Mouse (Mus musculus) stomach, embryonic 14.5 days (tissue): ENCODE results near the gene AC170998.1. TPM values are rescaled to one million over a fixed set of nuclear protein-coding genes. Genes with fewer than 3 reads are reported as not detected.
A peak's percentile ranks its signal among the peaks of the same experiment; 100 is the strongest.
"Not testable (repeated sequence)": the region's sequence is repeated elsewhere in the genome, so short reads cannot be mapped to it uniquely, and the experiment has no call there.

Source experiments
- ATAC-seq: fragments of 200-750 bp; cut with Nextera tagmentation; 2 replicates; pipeline ENCODE4 v1.8.0; 2017; ENCODE audit warnings: low read depth, moderate TSS enrichment; ENCODE audit not compliant: insufficient number of reproducible peaks, insufficient read depth, low FRiP score
- H3K27ac ChIP-seq: fragments of 300-500 bp; sonication (generic); 2 replicates; pipeline ENCODE4 v1.5.1; 2014; ENCODE audit warnings: mild to moderate bottlenecking, low read length, moderate library complexity, mixed read lengths
- H3K27me3 ChIP-seq: fragments of 300-500 bp; sonication (generic); 2 replicates; pipeline ENCODE4 v1.6.1; 2014; ENCODE audit warnings: low read length, control low read depth, mixed read lengths; ENCODE audit not compliant: control insufficient read depth, insufficient read depth
- H3K36me3 ChIP-seq: fragments of 300-500 bp; sonication (generic); 2 replicates; pipeline ENCODE4 v1.6.1; 2014; ENCODE audit warnings: mild to moderate bottlenecking, control low read depth, low read length, moderate library complexity, mixed read lengths; ENCODE audit not compliant: control insufficient read depth, insufficient read depth
- H3K4me1 ChIP-seq: fragments of 300-500 bp; sonication (generic); 2 replicates; pipeline ENCODE4 v1.6.1; 2014; ENCODE audit warnings: low read length, control low read depth, mixed read lengths; ENCODE audit not compliant: control insufficient read depth, insufficient read depth
- H3K4me2 ChIP-seq: fragments of 300-500 bp; sonication (generic); replicated peaks from 2 replicates; pipeline ENCODE4 v1.6.1; 2014; ENCODE audit warnings: low read depth, low read length, control low read depth
- H3K4me3 ChIP-seq: fragments of 300-500 bp; sonication (generic); 2 replicates; pipeline ENCODE4 v1.5.1; 2014; ENCODE audit warnings: low read depth, low read length, control low read depth
- H3K9ac ChIP-seq: fragments of 300-500 bp; sonication (generic); replicated peaks from 2 replicates; pipeline ENCODE4 v1.6.1; 2014; ENCODE audit warnings: low read depth, mild to moderate bottlenecking, control low read depth, low read length, moderate library complexity, mixed read lengths
- H3K9me3 ChIP-seq: fragments of 300-500 bp; sonication (generic); 2 replicates; pipeline ENCODE4 v1.6.1; 2016; ENCODE audit warnings: low read depth, low read length, control low read depth; ENCODE audit not compliant: control insufficient read depth
- WGBS: fragments of 180-500 bp; shearing (Covaris S2); extraction: QIAGEN DNeasy Blood & Tissue Kit; methylation state at CpG from one replicate; pipeline ENCODE4 v1.1.7; 2014; 5-methylcytosine and 5-hydroxymethylcytosine counted together
- polyA plus RNA-seq: library from polyadenylated mRNA; unstranded; fragments of >200 nt; fragmentation: Nextera tagmentation; extraction: Ambion mirVana; gene quantifications from 2 replicates; pipeline ENCODE4 v1.2.1, GENCODE M21; 2014

Gene AC170998.1
- polyA plus RNA-seq, 1 experiment from 2014 or later = 4.2 TPM

GRCm38 (mm10) chr17:28769875-28770421 lies 44.1 kb downstream of the AC170998.1 start:
- Histone ChIP-seq H3K4me3 (peak overlapping the region; percentile 49), H3K27me3 (no peaks in the 10 kb centered on the region), H3K4me2 (peak overlapping the region; percentile 66), H3K9me3 (no peaks in the 10 kb centered on the region), H3K36me3 (no peaks in the 10 kb centered on the region), H3K9ac (peak overlapping the region; percentile 53), H3K27ac (peak overlapping the region; percentile 49; the same call in 1 of the 2 replicates), H3K4me1 (peaks cover 3% of the 10 kb centered on the region; the same call in 1 of the 2 replicates)
- peak; percentile 44; the same call in 1 of the 2 replicates for ATAC-seq
- WGBS = 3% methylated on average over 24 of the region's 24 CpGs

GRCm38 (mm10) chr17:28771289-28771688 lies 45.4 kb downstream of the AC170998.1 start:
- Histone ChIP-seq H3K27me3 (no peaks in the 10 kb centered on the region), H3K4me2 (no peak overlapping the region), H3K9ac (no peak overlapping the region), H3K27ac (no peak overlapping the region), H3K36me3 (no peaks in the 10 kb centered on the region), H3K4me3 (no peak overlapping the region), H3K4me1 (peaks cover 3% of the 10 kb centered on the region; the same call in 1 of the 2 replicates), H3K9me3 (no peaks in the 10 kb centered on the region)
- 90% methylated on average over 5 of the region's 5 CpGs for WGBS
- no peak for ATAC-seq

- 95% methylated on average over 8 of the region's 9 CpGs for WGBS
- H3K36me3 ChIP-seq = not testable (repeated sequence)
Measured at GRCm38 (mm10) chr17:28774303-28774702, 48.4 kb downstream of the AC170998.1 start.

GRCm38 (mm10) chr17:28775161-28775560 lies 49.3 kb downstream of the AC170998.1 start:
- no peaks in the 10 kb centered on the region; the same call in 1 of the 2 replicates for H3K4me1 ChIP-seq
- no peak for ATAC-seq
- H3K27ac ChIP-seq = no peak overlapping the region
- no peak overlapping the region for H3K9ac ChIP-seq
- H3K4me3 ChIP-seq = no peak overlapping the region
- no peaks in the 10 kb centered on the region for H3K36me3 ChIP-seq
- 69% methylated on average over 4 of the region's 4 CpGs for WGBS
- no peaks in the 10 kb centered on the region for H3K27me3 ChIP-seq
- no peaks in the 10 kb centered on the region for H3K9me3 ChIP-seq
- H3K4me2 ChIP-seq = no peak overlapping the region

More at GRCm38 (mm10) chr17:28774303-28774702, 48.4 kb downstream of the AC170998.1 start:
- H3K9ac ChIP-seq, H3K27me3 ChIP-seq, H3K4me1 ChIP-seq, H3K9me3 ChIP-seq, H3K4me2 ChIP-seq, H3K27ac ChIP-seq, ATAC-seq, H3K4me3 ChIP-seq: not testable (repeated sequence)

Other genes starting within 250 kb of the AC170998.1 start
- 7.1 TPM in 2 replicates for gene Fkbp5, start 208.6 kb upstream of the AC170998.1 start, polyA plus RNA-seq
- not detected in 2 replicates for gene Armc12, start 195.3 kb upstream of the AC170998.1 start, polyA plus RNA-seq
- not detected in 2 replicates for gene Clpsl2, start 176.7 kb upstream of the AC170998.1 start, polyA plus RNA-seq
- 47.2 and 236 TPM in 2 replicates for gene Clps, start 165.3 kb upstream of the AC170998.1 start, polyA plus RNA-seq
- 1.5 TPM in 2 replicates for gene Lhfpl5, start 150.4 kb upstream of the AC170998.1 start, polyA plus RNA-seq
- 129 and 134 TPM in 2 replicates for gene Srpk1, start 103.4 kb upstream of the AC170998.1 start, polyA plus RNA-seq
- 0.94 and 1.9 TPM in 2 replicates for gene Slc26a8, start 35.9 kb upstream of the AC170998.1 start, polyA plus RNA-seq
- 51.9 and 53.4 TPM in 2 replicates for gene Mapk14, start 34.8 kb upstream of the AC170998.1 start, polyA plus RNA-seq
- gene Mapk13, start 43.2 kb downstream of the AC170998.1 start, polyA plus RNA-seq = 77.5 and 78.3 TPM in 2 replicates
- gene Brpf3, start 75.0 kb downstream of the AC170998.1 start, polyA plus RNA-seq = 12.6 and 13.8 TPM in 2 replicates
- gene Pnpla1, start 132.3 kb downstream of the AC170998.1 start, polyA plus RNA-seq = 0.07 TPM in 1 of 2 replicates, not detected in the other
- 0.27 and 0.36 TPM in 2 replicates for gene 4930539E08Rik, start 189.2 kb downstream of the AC170998.1 start, polyA plus RNA-seq
- gene Pxt1, start 217.8 kb downstream of the AC170998.1 start, polyA plus RNA-seq = 0.39 TPM in 1 of 2 replicates, not detected in the other
- 75.9 and 78.8 TPM in 2 replicates for gene Kctd20, start 225.9 kb downstream of the AC170998.1 start, polyA plus RNA-seq